Mouse (Mus musculus): ENCODE measurements around the gene Dll4. TPM values are rescaled to one million over a fixed set of nuclear protein-coding genes. Genes with fewer than 3 reads are reported as not detected.

The Dll4 gene
- polyA plus RNA-seq, 1 experiment from 2014 or later: 22.7 TPM

- H3K27ac ChIP-seq (ENCODE audit: low read length): no peak overlapping the region
- no peak for DNase-seq (ENCODE audit: low spot score)
- WGBS: 64% methylated on average over 6 of the region's 6 CpGs
- H3K4me1 ChIP-seq (ENCODE audit: insufficient read depth, low read depth, low read length): peaks cover 7% of the 10 kb centered on the region; the same call in 1 of the 2 replicates
- no peaks in the 10 kb centered on the region for H3K27me3 ChIP-seq (replicated peaks; ENCODE audit: insufficient read depth, low read length)
- no peaks in the 10 kb centered on the region for H3K9me3 ChIP-seq (ENCODE audit: low read length)
- 0 out of 2 replicates have a peak, but pooled peaks cover 3% of the 10 kb centered on the region for H3K36me3 ChIP-seq (ENCODE audit: insufficient read depth, low read length)
- ATAC-seq: no peak
- H3K9ac ChIP-seq (replicated peaks; ENCODE audit: low read depth): no peak overlapping the region
- H3K4me3 ChIP-seq (ENCODE audit: low read depth, low read length): no peak overlapping the region
- H3K4me2 ChIP-seq (replicated peaks; ENCODE audit: low read depth, low read length): no peak overlapping the region
- TF ChIP-seq CTCF (IDR thresholded peaks at IDR 0.05) (no peak), EP300 (IDR thresholded peaks at IDR 0.05) (no peak)
Measured at GRCm38 (mm10) chr2:119302876-119303275, 22.7 kb upstream of the Dll4 start.

GRCm38 (mm10) chr2:119304391-119304790 lies 21.2 kb upstream of the Dll4 start:
- no peak overlapping the region for H3K4me2 ChIP-seq (replicated peaks; ENCODE audit: low read depth, low read length)
- H3K4me3 ChIP-seq (ENCODE audit: low read depth, low read length): no peak overlapping the region
- no peaks in the 10 kb centered on the region for H3K9me3 ChIP-seq (ENCODE audit: low read length)
- H3K27ac ChIP-seq (ENCODE audit: low read length): peak overlapping the region; percentile 43
- DNase-seq (ENCODE audit: low spot score) (no peak), ATAC-seq (no peak)
- H3K27me3 ChIP-seq (replicated peaks; ENCODE audit: insufficient read depth, low read length): no peaks in the 10 kb centered on the region
- WGBS: 40% methylated on average over 3 of the region's 3 CpGs
- no peaks in the 10 kb centered on the region for H3K36me3 ChIP-seq (ENCODE audit: insufficient read depth, low read length)
- TF ChIP-seq EP300 (IDR thresholded peaks at IDR 0.05): no peak
- peaks cover 7% of the 10 kb centered on the region; the same call in 1 of the 2 replicates for H3K4me1 ChIP-seq (ENCODE audit: insufficient read depth, low read depth, low read length)
- no peak overlapping the region for H3K9ac ChIP-seq (replicated peaks; ENCODE audit: low read depth)

- H3K9ac ChIP-seq (replicated peaks; ENCODE audit: low read depth): no peak overlapping the region
- WGBS: 27% methylated on average over 3 of the region's 3 CpGs
- no peaks in the 10 kb centered on the region for H3K27me3 ChIP-seq (replicated peaks; ENCODE audit: insufficient read depth, low read length)
- H3K27ac ChIP-seq (ENCODE audit: low read length): peak overlapping the region; percentile 54; the same call in 1 of the 2 replicates
- peaks cover 7% of the 10 kb centered on the region; the same call in 1 of the 2 replicates for H3K4me1 ChIP-seq (ENCODE audit: insufficient read depth, low read depth, low read length)
- no peak overlapping the region for H3K4me3 ChIP-seq (ENCODE audit: low read depth, low read length)
- no peaks in the 10 kb centered on the region for H3K36me3 ChIP-seq (ENCODE audit: insufficient read depth, low read length)
- DNase-seq (ENCODE audit: low spot score): peak; percentile 87
- TF ChIP-seq EP300 (IDR thresholded peaks at IDR 0.05) (peak; percentile 32; the same call in 1 of the 2 replicates), CTCF (IDR thresholded peaks at IDR 0.05) (no peak)
- no peak overlapping the region for H3K4me2 ChIP-seq (replicated peaks; ENCODE audit: low read depth, low read length)
- H3K9me3 ChIP-seq (ENCODE audit: low read length): no peaks in the 10 kb centered on the region
- ATAC-seq: peak; percentile 65
Measured at GRCm38 (mm10) chr2:119304798-119305208, 20.8 kb upstream of the Dll4 start.

- H3K4me3 ChIP-seq (ENCODE audit: low read depth, low read length): no peak overlapping the region
- H3K27me3 ChIP-seq (replicated peaks; ENCODE audit: insufficient read depth, low read length): no peaks in the 10 kb centered on the region
- 28% methylated on average over 11 of the region's 12 CpGs for WGBS
- no peaks in the 10 kb centered on the region for H3K36me3 ChIP-seq (ENCODE audit: insufficient read depth, low read length)
- H3K4me2 ChIP-seq (replicated peaks; ENCODE audit: low read depth, low read length): no peak overlapping the region
- ATAC-seq (peak; percentile 29), DNase-seq (ENCODE audit: low spot score) (no peak)
- H3K9ac ChIP-seq (replicated peaks; ENCODE audit: low read depth): no peak overlapping the region
- no peak for TF ChIP-seq CTCF (IDR thresholded peaks at IDR 0.05)
- no peak; the same call in 1 of the 2 replicates for TF ChIP-seq EP300 (IDR thresholded peaks at IDR 0.05)
- H3K4me1 ChIP-seq (ENCODE audit: insufficient read depth, low read depth, low read length): peaks cover 5% of the 10 kb centered on the region; the same call in 1 of the 2 replicates
- no peaks in the 10 kb centered on the region for H3K9me3 ChIP-seq (ENCODE audit: low read length)
- H3K27ac ChIP-seq (ENCODE audit: low read length): peak overlapping the region; percentile 49
Measured at GRCm38 (mm10) chr2:119311544-119311943, 14.0 kb upstream of the Dll4 start.

- TF ChIP-seq EP300 (IDR thresholded peaks at IDR 0.05): no peak
- no peak for TF ChIP-seq CTCF (IDR thresholded peaks at IDR 0.05)
- H3K9ac ChIP-seq (replicated peaks; ENCODE audit: low read depth): no peak overlapping the region
- peak overlapping the region; percentile 49 for H3K27ac ChIP-seq (ENCODE audit: low read length)
- H3K4me3 ChIP-seq (ENCODE audit: low read depth, low read length): no peak overlapping the region
- ATAC-seq (no peak), DNase-seq (ENCODE audit: low spot score) (no peak)
- H3K9me3 ChIP-seq (ENCODE audit: low read length): no peaks in the 10 kb centered on the region
- 71% methylated on average over 2 of the region's 2 CpGs for WGBS
- no peak overlapping the region for H3K4me2 ChIP-seq (replicated peaks; ENCODE audit: low read depth, low read length)
- H3K36me3 ChIP-seq (ENCODE audit: insufficient read depth, low read length): no peaks in the 10 kb centered on the region
- H3K4me1 ChIP-seq (ENCODE audit: insufficient read depth, low read depth, low read length): peaks cover 5% of the 10 kb centered on the region; the same call in 1 of the 2 replicates
- no peaks in the 10 kb centered on the region for H3K27me3 ChIP-seq (replicated peaks; ENCODE audit: insufficient read depth, low read length)
Measured at GRCm38 (mm10) chr2:119312380-119312958, 13.1 kb upstream of the Dll4 start.

GRCm38 (mm10) chr2:119313780-119314479 lies 11.7 kb upstream of the Dll4 start:
- H3K4me2 ChIP-seq (replicated peaks; ENCODE audit: low read depth, low read length): no peak overlapping the region
- H3K9me3 ChIP-seq (ENCODE audit: low read length): no peaks in the 10 kb centered on the region
- no peaks in the 10 kb centered on the region for H3K27me3 ChIP-seq (replicated peaks; ENCODE audit: insufficient read depth, low read length)
- WGBS: 37% methylated on average over 10 of the region's 10 CpGs
- DNase-seq (ENCODE audit: low spot score) (peak; percentile 59), ATAC-seq (peak; percentile 71)
- H3K9ac ChIP-seq (replicated peaks; ENCODE audit: low read depth): no peak overlapping the region
- H3K27ac ChIP-seq (ENCODE audit: low read length): peak overlapping the region; percentile 88
- TF ChIP-seq CTCF (IDR thresholded peaks at IDR 0.05) (no peak), EP300 (IDR thresholded peaks at IDR 0.05) (peak; percentile 60)
- no peak overlapping the region for H3K4me3 ChIP-seq (ENCODE audit: low read depth, low read length)
- H3K4me1 ChIP-seq (ENCODE audit: insufficient read depth, low read depth, low read length): peaks cover 5% of the 10 kb centered on the region; the same call in 1 of the 2 replicates
- H3K36me3 ChIP-seq (ENCODE audit: insufficient read depth, low read length): no peaks in the 10 kb centered on the region

Measured in lung, postnatal 0 days (tissue).